Mouse (Mus musculus) olfactory bulb, adult 2 months (tissue): ENCODE measurements around the gene Dhrs9.

Experiments used
- CTCF ChIP-seq: fragments of 200-500 bp; IDR thresholded peaks from 2 replicates; pipeline ENCODE4 v1.5.1; 2012; ENCODE audit warnings: low read depth, mild to moderate bottlenecking, low read length, moderate library complexity; ENCODE audit not compliant: insufficient read depth
- POLR2A ChIP-seq: fragments of 200-500 bp; IDR thresholded peaks from 2 replicates; pipeline ENCODE4 v1.6.1; 2012; ENCODE audit warnings: mild to moderate bottlenecking, low read depth, low read length, moderate library complexity; ENCODE audit not compliant: insufficient read depth

DNA sequence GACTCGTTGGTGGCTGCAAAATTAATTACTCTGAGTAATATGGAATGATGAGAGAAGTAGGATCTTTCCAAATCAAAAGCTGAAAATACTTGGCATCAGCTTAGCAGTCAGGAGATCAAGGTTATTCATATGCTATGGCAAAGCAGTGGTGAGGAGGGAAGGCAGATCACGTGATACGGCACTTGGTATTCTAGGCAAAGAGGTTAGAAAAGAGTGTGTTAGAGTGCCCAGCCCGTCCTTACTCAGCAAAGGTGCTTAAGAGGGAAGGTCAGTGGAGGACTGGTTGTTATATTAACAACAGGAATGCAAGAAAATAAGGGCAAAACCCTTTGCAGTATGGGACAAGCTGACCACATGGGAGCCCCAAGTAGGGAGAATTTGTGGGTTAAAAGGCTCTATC, 68.3 kb downstream of the Dhrs9 start:
- no peak for TF ChIP-seq CTCF
- TF ChIP-seq POLR2A = no peak
